Mouse (Mus musculus) heart, adult 8-10 months (tissue): ENCODE data around the gene Vamp9. TPM values are rescaled to one million over a fixed set of nuclear protein-coding genes. Genes with fewer than 3 reads are reported as not detected.

ENCODE experiments used
- total RNA-seq, 4 experiments: library from RNA; stranded (reverse); gene quantifications; 2 replicates each; pipeline ENCODE4 v1.2.4; 2022

The Vamp9 gene
- total RNA-seq, 4 experiments from 2014 or later, result not detected

Other genes starting within 250 kb of the Vamp9 start
- 10 to 100 TPM in 1 of 4 experiments, 1 to 10 TPM in 3; 6.4 to 12.0 (median 9.1) TPM for gene Rasgef1b, start 177.2 kb upstream of the Vamp9 start, total RNA-seq
- gene Hnrnpd, start 72.7 kb downstream of the Vamp9 start, total RNA-seq, result 100 to 1,000 TPM in 1 of 4 experiments, 10 to 100 TPM in 3; 63.7 to 105 (median 80.0) TPM
- 1 to 10 TPM in 2 of 4 experiments, under 1 TPM in 1, not detected in 1; 0.95 to 1.7 (median 1.5) TPM for gene 4930524J08Rik, start 72.8 kb downstream of the Vamp9 start, total RNA-seq
- gene Hnrnpdl, start 133.4 kb downstream of the Vamp9 start, total RNA-seq, result 10 to 100 TPM; 43.4 to 74.6 (median 60.0) TPM
- gene Enoph1, start 133.7 kb downstream of the Vamp9 start, total RNA-seq, result 1 to 10 TPM; 5.7 to 8.6 (median 8.3) TPM